Mouse (Mus musculus) liver, adult 2 months (tissue): ENCODE measurements around the gene Fabp6. TPM values are rescaled to one million over a fixed set of nuclear protein-coding genes. Genes with fewer than 3 reads are reported as not detected.

Source experiments
- DNase-seq: peaks from one replicate; pipeline ENCODE4 v3.0.0-alpha.2; 2011; ENCODE audit warnings: low read depth, low spot score; ENCODE audit errors: extremely low read depth
- H3K27ac ChIP-seq: fragments of 200-500 bp; replicated peaks from 2 replicates; pipeline ENCODE4 v1.5.1; 2012; ENCODE audit warnings: low read depth, mild to moderate bottlenecking, control low read depth, inconsistent platforms, low read length; ENCODE audit not compliant: insufficient read depth
- H3K27me3 ChIP-seq: fragments of 200-500 bp; 2 replicates; pipeline ENCODE4 v1.6.1; 2012; ENCODE audit warnings: mild to moderate bottlenecking, moderate library complexity, low read length, inconsistent platforms; ENCODE audit not compliant: control insufficient read depth, insufficient read depth
- H3K36me3 ChIP-seq: fragments of 200-500 bp; 2 replicates; pipeline ENCODE4 v1.6.1; 2012; ENCODE audit warnings: low read length, inconsistent platforms; ENCODE audit not compliant: control insufficient read depth, insufficient read depth
- H3K4me1 ChIP-seq: fragments of 200-500 bp; 2 replicates; pipeline ENCODE4 v1.6.1; 2011; ENCODE audit warnings: low read length; ENCODE audit not compliant: control insufficient read depth, insufficient read depth
- H3K4me3 ChIP-seq: fragments of 200-500 bp; 2 replicates; pipeline ENCODE4 v1.5.1; 2011; ENCODE audit warnings: low read depth, mild to moderate bottlenecking, control low read depth, low read length, moderate library complexity; ENCODE audit not compliant: insufficient read depth
- H3K79me2 ChIP-seq: fragments of 200-500 bp; 2 replicates; pipeline ENCODE4 v1.6.1; 2012; ENCODE audit warnings: inconsistent platforms, mild to moderate bottlenecking, low read length, moderate library complexity; ENCODE audit not compliant: control insufficient read depth, insufficient read depth
- H3K9ac ChIP-seq: fragments of 200-500 bp; 2 replicates; pipeline ENCODE4 v1.6.1; 2012; ENCODE audit warnings: low read depth, mild to moderate bottlenecking, control low read depth, inconsistent platforms, low read length
- CTCF ChIP-seq: fragments of 200-500 bp; IDR thresholded peaks from 2 replicates; pipeline ENCODE4 v1.5.1; 2011; ENCODE audit warnings: low read depth, low read length, control low read depth
- POLR2A ChIP-seq: fragments of 200-500 bp; IDR thresholded peaks from 2 replicates; pipeline ENCODE4 v1.6.1; 2011; ENCODE audit warnings: low read length, control low read depth; ENCODE audit not compliant: insufficient read depth; ENCODE audit errors: extremely low read depth
- WGBS: fragments of 180-500 bp; shearing (Covaris S2); methylation state at CpG from one replicate; pipeline ENCODE4 v1.1.7; 2018; 5-methylcytosine and 5-hydroxymethylcytosine counted together
- polyA plus RNA-seq: library from polyadenylated mRNA; depleted of rRNA; stranded (reverse); fragments of >200 nt; gene quantifications from 2 replicates; pipeline ENCODE4 v1.2.3, GENCODE M21; 2012; rRNA removed
- total RNA-seq: library from RNA; depleted of rRNA; stranded (reverse); fragments of >200 nt; gene quantifications from 2 replicates; pipeline ENCODE4 v1.2.3, GENCODE M21; 2014; rRNA removed

Fabp6 gene
- not detected in 2 replicates for total RNA-seq
- polyA plus RNA-seq: not detected in 2 replicates

DNA sequence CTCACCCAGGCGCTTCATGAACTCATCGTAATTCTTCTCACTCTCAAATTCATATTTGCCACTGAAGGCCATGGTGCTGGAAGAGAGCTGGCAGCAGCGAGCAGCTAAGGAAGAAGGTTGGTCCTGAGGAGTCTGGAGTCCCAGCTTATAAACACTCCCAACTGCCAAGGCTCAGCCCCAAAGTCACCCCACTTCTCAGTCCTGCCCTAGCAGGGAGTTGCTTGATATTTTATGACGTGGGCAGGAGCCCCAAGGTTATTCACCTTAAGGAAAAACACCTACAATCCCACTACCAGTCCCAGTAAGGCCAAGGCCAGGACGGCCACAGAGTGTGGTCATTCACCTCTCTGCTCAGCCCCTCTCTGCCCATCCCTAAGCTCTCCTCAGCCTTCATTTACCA lies at the start of gene Fabp6:
Gene Fabp6 (minus strand): TSS at position 101 of the 400 bp plus-strand sequence.
- H3K9ac ChIP-seq: no peak within 1 kb of the TSS
- no peak for TF ChIP-seq CTCF
- no peak for TF ChIP-seq POLR2A
- no peaks in the 10 kb centered on the region for H3K4me1 ChIP-seq
- 93% methylated on average over 5 of the region's 5 CpGs for WGBS
- no peak for DNase-seq
- H3K36me3 ChIP-seq: no peaks in the 10 kb centered on the region
- no peak within 1 kb of the TSS for H3K27ac ChIP-seq
- H3K27me3 ChIP-seq: no peaks in the 10 kb centered on the region
- no peaks in the 10 kb centered on the region for H3K79me2 ChIP-seq
- no peak within 1 kb of the TSS for H3K4me3 ChIP-seq

DNA sequence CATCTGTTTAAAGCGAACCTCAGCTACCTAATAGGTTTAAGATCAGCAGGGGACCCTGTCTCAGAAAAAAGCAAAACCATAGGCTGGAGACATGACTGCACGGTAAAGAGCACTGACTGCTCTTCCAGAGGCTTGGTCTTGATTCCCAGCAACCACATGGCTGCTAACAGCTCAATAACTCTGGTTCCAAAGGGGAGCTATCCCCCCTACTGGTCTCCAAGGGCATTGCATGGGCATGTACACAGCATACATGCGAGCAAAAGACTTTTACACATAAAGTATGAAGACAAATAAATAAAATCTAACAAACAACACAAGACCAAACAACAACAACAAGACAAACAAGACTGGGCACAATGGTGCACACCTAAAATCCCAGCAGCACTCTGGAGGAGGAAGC lies 43.9 kb upstream of the Fabp6 start:
- no peaks in the 10 kb centered on the region for H3K36me3 ChIP-seq
- no peaks in the 10 kb centered on the region for H3K79me2 ChIP-seq
- no peaks in the 10 kb centered on the region for H3K27me3 ChIP-seq
- over 99% methylated on average over 3 of the region's 3 CpGs for WGBS
- no peak overlapping the region for H3K9ac ChIP-seq
- peak; percentile 39; the same call in 1 of the 2 replicates for TF ChIP-seq CTCF
- TF ChIP-seq POLR2A: no peak
- no peak overlapping the region for H3K4me3 ChIP-seq
- no peak overlapping the region for H3K27ac ChIP-seq
- H3K4me1 ChIP-seq: no peaks in the 10 kb centered on the region; the same call in 1 of the 2 replicates
- DNase-seq: no peak

DNA sequence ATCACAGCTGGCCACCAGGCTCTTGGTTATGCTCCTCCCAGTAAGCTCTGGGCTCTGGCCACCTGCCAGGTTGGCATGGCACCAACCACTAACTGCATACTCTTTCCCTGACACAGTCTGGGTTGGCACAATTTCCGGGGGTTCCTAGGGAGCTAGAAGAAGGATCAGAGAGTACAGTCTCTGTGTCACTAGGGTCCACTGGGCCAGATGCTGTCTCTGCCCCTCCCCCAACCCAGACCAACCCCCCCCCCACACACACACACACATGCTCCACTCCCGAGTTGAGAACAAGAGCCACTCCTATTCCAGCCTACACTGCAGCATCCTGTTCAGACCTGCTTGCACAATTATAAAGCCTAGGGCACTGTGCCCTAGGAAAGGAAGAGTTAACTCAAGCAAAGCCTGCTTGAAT lies 41.8 kb upstream of the Fabp6 start:
- Histone ChIP-seq H3K4me3 (no peak overlapping the region), H3K27me3 (no peaks in the 10 kb centered on the region), H3K79me2 (no peaks in the 10 kb centered on the region), H3K27ac (no peak overlapping the region), H3K9ac (no peak overlapping the region), H3K4me1 (peaks cover 4% of the 10 kb centered on the region), H3K36me3 (no peaks in the 10 kb centered on the region)
- TF ChIP-seq CTCF: no peak
- no peak for TF ChIP-seq POLR2A
- WGBS: 4% methylated on average over 2 of the region's 2 CpGs
- peak; percentile 48 for DNase-seq

DNA sequence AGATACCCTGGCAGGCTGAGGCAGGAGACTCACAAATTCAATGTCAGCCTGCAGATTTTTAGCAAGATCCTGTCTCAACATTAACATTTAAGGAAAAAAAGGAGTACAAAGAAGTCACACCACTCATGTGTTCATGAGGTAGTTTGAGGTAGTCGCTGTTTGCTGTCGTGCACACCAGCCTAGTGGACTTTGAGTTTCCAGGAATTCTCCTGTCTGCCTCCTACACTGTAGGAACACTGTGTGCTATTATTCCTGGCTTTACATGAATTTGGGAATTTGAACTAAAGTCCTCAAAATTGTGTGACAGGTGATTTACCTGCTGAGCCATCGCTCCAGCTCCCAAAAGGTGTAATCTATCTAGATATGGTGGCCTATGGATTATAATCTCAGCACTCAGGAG lies 37.1 kb upstream of the Fabp6 start:
- DNase-seq: peak; percentile 57
- no peak for TF ChIP-seq POLR2A
- TF ChIP-seq CTCF: no peak
- 23% methylated on average over 3 of the region's 3 CpGs for WGBS
- Histone ChIP-seq H3K36me3 (no peaks in the 10 kb centered on the region), H3K4me3 (no peak overlapping the region), H3K27ac (peak overlapping the region; percentile 83), H3K79me2 (no peaks in the 10 kb centered on the region), H3K9ac (no peak overlapping the region), H3K4me1 (peaks cover 6% of the 10 kb centered on the region), H3K27me3 (no peaks in the 10 kb centered on the region)

DNA sequence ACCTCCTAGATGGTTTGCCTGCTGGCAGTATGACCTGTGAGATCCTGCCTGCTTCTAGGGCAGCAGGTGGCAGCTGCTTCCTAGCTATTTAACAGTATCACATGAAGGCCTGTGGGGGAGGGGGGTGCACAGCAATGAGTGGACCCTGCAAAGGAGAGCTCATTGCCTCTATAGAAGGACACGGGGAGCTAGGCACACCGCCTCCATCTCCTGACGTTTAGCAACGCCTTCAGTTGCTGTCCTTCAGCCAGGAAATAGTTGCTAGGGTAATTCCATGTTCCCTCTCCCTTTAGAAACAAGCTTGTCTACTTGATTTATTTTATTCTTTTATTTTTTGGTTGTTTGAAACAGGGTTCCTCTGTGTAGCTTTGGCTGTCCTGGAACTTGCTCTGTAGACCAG lies 35.4 kb upstream of the Fabp6 start:
- Histone ChIP-seq H3K27me3 (no peaks in the 10 kb centered on the region), H3K9ac (no peak overlapping the region), H3K36me3 (no peaks in the 10 kb centered on the region), H3K27ac (no peak overlapping the region), H3K4me1 (peaks cover 9% of the 10 kb centered on the region), H3K79me2 (no peaks in the 10 kb centered on the region), H3K4me3 (no peak overlapping the region)
- WGBS: 90% methylated on average over 4 of the region's 4 CpGs
- TF ChIP-seq CTCF (no peak), POLR2A (no peak)
- DNase-seq: no peak

DNA sequence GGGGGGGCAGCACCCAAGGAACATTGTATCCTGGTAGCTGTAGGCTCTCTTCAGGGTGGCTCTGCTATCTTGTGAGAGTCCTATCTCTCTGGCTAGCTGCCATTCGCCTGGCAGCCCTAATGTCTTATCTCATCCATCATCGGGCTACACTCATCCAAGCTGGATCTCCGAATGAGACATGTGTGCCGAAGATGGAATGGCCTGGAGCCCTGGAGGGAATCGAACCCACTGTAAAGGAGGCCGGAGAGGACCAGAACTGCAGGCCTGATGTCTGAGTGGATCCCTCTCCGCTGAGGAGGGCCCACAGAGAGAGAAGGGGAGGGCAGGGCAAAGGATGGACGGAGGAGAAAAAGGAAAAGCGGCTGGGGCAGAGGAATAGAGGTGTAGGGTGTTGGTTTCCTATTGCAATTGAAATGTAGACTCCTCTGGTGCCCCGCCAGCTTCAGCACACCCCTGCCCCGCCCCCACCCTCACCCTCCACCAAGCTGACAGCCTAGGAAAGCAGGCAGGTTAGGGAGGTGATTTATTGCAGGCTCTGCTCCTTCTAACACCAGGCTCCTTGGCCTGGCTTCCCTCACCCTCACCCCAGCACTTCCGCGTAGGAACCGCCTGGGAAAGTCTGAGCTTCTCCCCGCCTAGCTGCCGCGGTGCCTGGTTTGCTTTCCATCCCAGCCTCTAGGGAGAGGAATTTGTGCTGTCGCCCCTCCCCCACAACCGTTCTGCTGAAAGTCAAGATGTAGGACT lies 32.5 kb upstream of the Fabp6 start:
- H3K9ac ChIP-seq: no peak overlapping the region
- no peak overlapping the region for H3K27ac ChIP-seq
- TF ChIP-seq CTCF (no peak), POLR2A (no peak)
- peaks cover 9% of the 10 kb centered on the region for H3K4me1 ChIP-seq
- H3K4me3 ChIP-seq: no peak overlapping the region
- H3K27me3 ChIP-seq: no peaks in the 10 kb centered on the region
- 50% methylated on average over 19 of the region's 19 CpGs for WGBS
- H3K79me2 ChIP-seq: no peaks in the 10 kb centered on the region
- DNase-seq: no peak
- no peaks in the 10 kb centered on the region for H3K36me3 ChIP-seq
